Mouse (Mus musculus) olfactory bulb, adult 2 months (tissue): Measurements from ENCODE around the gene Slc25a22. TPM values are rescaled to one million over a fixed set of nuclear protein-coding genes. Genes with fewer than 3 reads are reported as not detected.

Experiments
- H3K27ac ChIP-seq: fragments of 200-500 bp; 2 replicates; pipeline ENCODE4 v1.5.1; 2012; ENCODE audit warnings: low read depth, low read length; ENCODE audit not compliant: insufficient read depth
- H3K4me1 ChIP-seq: fragments of 200-500 bp; 2 replicates; pipeline ENCODE4 v1.6.1; 2012; ENCODE audit warnings: low read length; ENCODE audit not compliant: control insufficient read depth, insufficient read depth
- H3K4me3 ChIP-seq: fragments of 200-500 bp; 2 replicates; pipeline ENCODE4 v1.5.1; 2012; ENCODE audit warnings: mild to moderate bottlenecking, low read depth, low read length, moderate library complexity; ENCODE audit not compliant: insufficient read depth
- CTCF ChIP-seq: fragments of 200-500 bp; IDR thresholded peaks from 2 replicates; pipeline ENCODE4 v1.5.1; 2012; ENCODE audit warnings: low read depth, mild to moderate bottlenecking, low read length, moderate library complexity; ENCODE audit not compliant: insufficient read depth
- POLR2A ChIP-seq: fragments of 200-500 bp; IDR thresholded peaks from 2 replicates; pipeline ENCODE4 v1.6.1; 2012; ENCODE audit warnings: mild to moderate bottlenecking, low read depth, low read length, moderate library complexity; ENCODE audit not compliant: insufficient read depth
- WGBS: fragments of 180-500 bp; shearing (Covaris S2); methylation state at CpG from one replicate; pipeline ENCODE4 v1.1.7; 2018; 5-methylcytosine and 5-hydroxymethylcytosine counted together
- polyA plus RNA-seq: library from polyadenylated mRNA; stranded (reverse); fragments of >200 nt; gene quantifications from 2 replicates; pipeline ENCODE4 v1.2.4, GENCODE M21; 2012; ENCODE audit warnings: low replicate concordance; ENCODE audit not compliant: missing spikeins, insufficient read depth, insufficient read length

The Slc25a22 gene
- polyA plus RNA-seq, 1 experiment, result not detected

DNA sequence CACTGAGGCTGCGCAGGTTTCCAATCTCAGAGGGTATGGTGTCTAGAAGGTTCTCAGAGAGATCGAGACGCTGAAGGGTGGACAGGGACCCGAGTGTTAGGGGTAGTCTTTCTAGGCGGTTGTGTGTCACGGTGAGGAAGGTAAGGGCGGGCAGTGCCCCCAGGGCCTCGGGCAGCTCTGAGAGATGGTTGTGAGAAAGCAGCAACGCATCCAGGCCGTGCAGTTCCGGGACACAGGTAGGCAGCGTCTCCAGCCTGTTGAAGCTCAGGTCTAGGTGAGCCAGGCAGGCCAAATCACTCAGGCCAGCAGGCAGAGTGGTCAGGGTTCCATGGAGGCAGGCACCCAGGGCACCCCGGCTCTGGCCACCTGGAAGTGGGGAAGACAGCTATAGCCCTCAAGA lies 4.5 kb upstream of the Slc25a22 start:
- TF ChIP-seq POLR2A (no peak), CTCF (no peak)
- Histone ChIP-seq H3K4me1 (peaks cover 7% of the 10 kb centered on the region; the same call in 1 of the 2 replicates), H3K4me3 (no peak overlapping the region), H3K27ac (no peak overlapping the region)
- WGBS, result 94% methylated on average over 13 of the region's 13 CpGs

GRCm38 (mm10) chr7:141441460-141441859 lies 3.8 kb upstream of the Slc25a22 start:
- Histone ChIP-seq H3K27ac (no peak overlapping the region), H3K4me1 (peaks cover 12% of the 10 kb centered on the region), H3K4me3 (no peak overlapping the region)
- 95% methylated on average over 9 of the region's 9 CpGs for WGBS
- no peak for TF ChIP-seq POLR2A
- TF ChIP-seq CTCF, result no peak

GRCm38 (mm10) chr7:141440613-141441012 lies 2.9 kb upstream of the Slc25a22 start:
- no peak overlapping the region for H3K27ac ChIP-seq
- H3K4me1 ChIP-seq, result peaks cover 16% of the 10 kb centered on the region
- H3K4me3 ChIP-seq, result no peak overlapping the region
- WGBS, result 17% methylated on average over 6 of the region's 6 CpGs
- TF ChIP-seq POLR2A (no peak), CTCF (peak; percentile 47; the same call in 1 of the 2 replicates)

DNA sequence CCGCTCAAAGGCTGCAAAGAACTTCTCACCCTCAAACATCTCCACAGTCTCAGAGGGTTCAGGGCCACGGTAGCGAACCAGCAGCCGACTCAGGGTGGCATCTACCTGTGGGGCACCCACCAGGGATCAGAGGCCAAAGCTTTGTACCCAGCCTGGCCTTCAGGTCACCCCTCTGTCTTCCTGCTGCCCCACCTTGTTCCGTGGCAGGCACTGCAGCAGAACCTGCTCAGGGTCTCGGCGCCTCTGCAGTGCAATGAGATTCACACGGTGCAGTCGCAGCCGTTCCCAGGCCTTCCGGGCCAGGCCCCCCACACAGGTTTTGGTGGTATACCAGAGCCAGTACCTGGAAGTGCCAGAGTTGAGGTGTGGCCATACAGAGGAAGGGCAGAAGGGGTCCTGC lies 2.1 kb upstream of the Slc25a22 start:
- no peak overlapping the region for H3K27ac ChIP-seq
- TF ChIP-seq POLR2A (no peak), CTCF (no peak)
- H3K4me1 ChIP-seq, result peaks cover 22% of the 10 kb centered on the region
- WGBS, result 95% methylated on average over 11 of the region's 11 CpGs
- H3K4me3 ChIP-seq, result no peak overlapping the region

- no peak for TF ChIP-seq CTCF
- TF ChIP-seq POLR2A, result no peak
- no peak overlapping the region for H3K27ac ChIP-seq
- peaks cover 26% of the 10 kb centered on the region for H3K4me1 ChIP-seq
- H3K4me3 ChIP-seq, result no peak overlapping the region
- WGBS, result 94% methylated on average over 10 of the region's 10 CpGs
These were observed 1.5 kb upstream of the Slc25a22 start for GRCm38 (mm10) chr7:141439140-141439679.

DNA sequence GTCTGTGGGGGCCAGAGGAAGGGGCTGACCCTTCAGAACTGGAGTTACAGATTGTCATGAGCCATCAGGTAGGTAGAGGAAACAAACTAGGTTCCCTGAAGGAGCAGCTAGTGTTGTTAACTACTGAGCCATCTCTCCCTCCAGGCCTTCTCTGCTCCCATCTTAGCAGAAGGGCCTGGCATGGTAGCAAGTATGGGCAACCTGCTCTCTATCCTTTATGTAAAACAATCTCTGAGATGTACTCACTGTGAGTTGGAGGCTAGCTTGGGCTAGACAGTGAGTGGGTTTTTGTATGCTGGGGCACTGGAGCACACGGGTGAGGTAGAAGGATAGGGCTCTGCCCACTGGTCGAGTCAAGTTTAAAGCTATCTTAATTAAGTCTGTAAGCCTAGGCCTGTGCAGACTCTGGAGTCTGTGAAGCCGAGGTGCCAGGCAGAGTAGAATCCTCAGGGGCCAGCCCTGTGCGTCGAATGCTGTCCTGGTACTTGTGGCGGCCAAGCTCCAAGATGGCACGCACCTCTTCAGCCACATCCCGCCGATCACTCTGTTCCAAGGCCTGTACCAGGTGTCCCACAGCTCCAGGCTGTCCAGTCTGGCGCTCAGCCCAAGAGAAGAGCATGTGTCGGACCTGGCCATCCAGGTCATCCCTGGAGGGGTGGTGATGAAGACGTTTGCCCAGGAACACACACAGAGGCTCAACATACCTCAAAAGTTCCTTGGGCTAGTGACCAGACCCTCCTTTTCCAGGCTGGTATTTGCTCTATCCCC lies 693 bp upstream of the Slc25a22 start:
- Histone ChIP-seq H3K4me1 (peaks cover 33% of the 10 kb centered on the region), H3K27ac (no peak overlapping the region), H3K4me3 (no peak overlapping the region)
- WGBS, result 92% methylated on average over 12 of the region's 12 CpGs
- TF ChIP-seq POLR2A (no peak), CTCF (no peak)

GRCm38 (mm10) chr7:141436523-141436892 lies 1.2 kb downstream of the Slc25a22 start:
- Histone ChIP-seq H3K4me3 (peak overlapping the region; percentile 82; the same call in 1 of the 2 replicates), H3K27ac (no peak overlapping the region), H3K4me1 (peaks cover 42% of the 10 kb centered on the region)
- 51% methylated on average over 2 of the region's 2 CpGs for WGBS
- no peak for TF ChIP-seq POLR2A
- no peak for TF ChIP-seq CTCF

DNA sequence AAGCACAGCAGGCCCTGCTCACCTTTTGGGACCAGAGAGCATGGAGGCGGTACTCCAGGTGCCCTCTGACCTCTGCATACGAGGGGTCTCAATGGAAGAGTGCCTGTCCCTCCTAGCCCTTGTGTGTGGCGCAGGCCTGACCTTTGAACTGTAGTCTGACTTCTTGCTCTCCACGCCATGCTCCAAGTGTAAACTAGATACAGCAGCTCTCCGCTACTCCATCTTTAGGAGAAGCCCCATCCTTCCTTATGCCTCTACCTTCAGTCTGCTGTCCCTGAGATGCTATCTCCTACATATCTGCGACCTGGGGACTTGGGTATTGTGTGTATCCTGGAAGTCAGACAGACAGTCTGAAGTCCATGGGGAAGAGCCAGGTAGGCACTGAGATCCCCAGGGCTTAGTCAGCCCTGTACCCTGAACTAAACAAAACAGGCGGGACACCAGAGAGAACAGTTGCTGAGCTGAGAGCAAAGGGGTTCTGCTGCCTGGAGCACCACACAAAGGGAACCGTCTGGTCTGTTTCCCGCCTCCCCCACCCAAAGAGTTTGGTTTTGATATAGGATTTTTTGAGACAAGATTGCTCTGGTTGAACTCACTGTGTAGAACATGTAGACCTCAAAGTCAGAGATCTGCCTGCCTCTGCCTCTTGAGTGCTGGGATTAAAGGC lies 1.7 kb downstream of the Slc25a22 start:
- no peak overlapping the region for H3K27ac ChIP-seq
- 80% methylated on average over 9 of the region's 9 CpGs for WGBS
- peaks cover 42% of the 10 kb centered on the region for H3K4me1 ChIP-seq
- H3K4me3 ChIP-seq, result no peak overlapping the region
- TF ChIP-seq POLR2A (no peak), CTCF (no peak)
